Mouse (Mus musculus) lung, adult 2 months (tissue): ENCODE measurements around the gene Tmprss7.

Experiments used
- CTCF ChIP-seq: fragments of 200-500 bp; IDR thresholded peaks from 2 replicates; pipeline ENCODE4 v1.5.1; 2011; ENCODE audit warnings: mild to moderate bottlenecking, low read length, control low read depth; ENCODE audit not compliant: insufficient read depth
- POLR2A ChIP-seq: fragments of 200-500 bp; IDR thresholded peaks from 2 replicates; pipeline ENCODE4 v1.6.1; 2011; ENCODE audit warnings: low read depth, mild to moderate bottlenecking, control low read depth, low read length, borderline replicate concordance; ENCODE audit errors: extremely low read depth

- TF ChIP-seq CTCF = no peak
- TF ChIP-seq POLR2A = no peak
Observed at GRCm38 (mm10) chr16:45720022-45720630, 26.7 kb upstream of the Tmprss7 start.
